Mouse (Mus musculus) sigmoid colon, adult 10 weeks (tissue): ENCODE results near the gene Oas1h. TPM values are rescaled to one million over a fixed set of nuclear protein-coding genes. Genes with fewer than 3 reads are reported as not detected.

ENCODE experiments used
- polyA plus RNA-seq: library from polyadenylated mRNA; stranded (reverse); fragments of 350-450 nt; fragmentation: Illumina TruSeq; extraction: RNeasy Lipid Tissue Mini Kit (QIAGEN cat#74804); gene quantifications from one replicate; pipeline ENCODE4 v1.2.3, GENCODE M21; 2014; ENCODE audit warnings: low read depth, low replicate concordance

Gene Oas1h
- not detected for polyA plus RNA-seq

DNA sequence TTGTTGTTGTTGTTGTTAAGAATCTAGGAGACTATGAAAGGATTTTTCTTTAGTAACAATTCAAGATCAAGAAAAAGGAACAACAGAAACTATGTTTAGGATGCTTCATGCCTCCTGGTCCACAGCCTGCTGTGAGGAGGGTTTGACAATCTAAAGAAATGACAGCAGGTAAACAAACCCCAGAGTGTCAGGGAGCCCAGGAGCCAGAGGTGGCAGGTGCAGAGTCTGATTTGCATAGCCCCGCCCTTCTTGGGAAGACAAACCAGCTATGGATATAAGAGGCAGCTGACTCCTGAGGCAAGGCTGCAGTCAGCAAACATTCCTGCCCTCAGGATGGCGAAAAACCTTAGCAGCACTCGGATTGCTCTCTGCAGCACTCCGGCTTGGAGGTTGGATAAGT is at the start of gene Oas1h:
Gene Oas1h (plus strand): TSS at position 301 of the 400 bp plus-strand sequence.

DNA sequence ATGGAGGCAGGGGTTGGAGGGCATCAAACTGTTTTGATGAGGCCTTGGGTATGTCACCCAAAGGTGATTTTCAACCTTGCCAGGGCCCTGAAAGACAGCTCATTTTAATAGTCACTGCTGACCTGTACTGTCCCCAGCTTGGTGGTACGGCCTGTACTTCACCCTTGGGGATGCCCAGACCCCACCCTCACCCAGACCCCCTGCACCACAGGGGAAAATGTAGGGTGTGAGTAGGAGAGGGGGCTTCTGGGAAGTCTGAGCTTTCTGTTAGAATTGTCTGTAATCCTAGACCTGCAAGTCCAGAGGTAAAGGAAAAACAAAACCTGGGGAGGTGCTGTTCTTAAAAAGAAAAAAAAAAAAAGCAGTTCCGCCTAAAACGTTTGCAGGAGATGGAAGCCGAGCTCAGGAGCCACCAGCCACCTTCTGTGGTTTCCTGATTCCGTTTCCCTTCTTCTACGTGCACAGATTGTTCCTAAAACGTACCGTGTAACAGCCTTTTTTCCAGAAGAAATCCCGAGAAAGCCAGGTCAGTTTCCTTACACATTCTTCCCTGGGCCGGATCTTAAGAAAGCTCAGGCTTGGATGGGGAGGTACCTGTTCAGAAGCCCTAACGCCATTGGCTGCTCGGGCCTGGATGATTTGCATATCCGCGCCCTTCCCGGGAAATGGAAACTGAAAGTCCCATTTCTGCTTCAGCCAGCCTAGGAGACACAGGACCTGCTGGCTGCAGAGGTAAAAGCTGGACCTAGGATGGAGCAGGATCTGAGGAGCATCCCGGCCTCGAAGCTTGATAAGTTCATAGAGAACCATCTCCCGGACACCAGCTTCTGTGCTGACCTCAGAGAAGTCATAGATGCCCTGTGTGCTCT is 49.0 kb upstream of the Oas1h start, which contains the start of gene Oas1c:
Gene Oas1c (minus strand): TSS at position 564 of the 869 bp plus-strand sequence.

DNA sequence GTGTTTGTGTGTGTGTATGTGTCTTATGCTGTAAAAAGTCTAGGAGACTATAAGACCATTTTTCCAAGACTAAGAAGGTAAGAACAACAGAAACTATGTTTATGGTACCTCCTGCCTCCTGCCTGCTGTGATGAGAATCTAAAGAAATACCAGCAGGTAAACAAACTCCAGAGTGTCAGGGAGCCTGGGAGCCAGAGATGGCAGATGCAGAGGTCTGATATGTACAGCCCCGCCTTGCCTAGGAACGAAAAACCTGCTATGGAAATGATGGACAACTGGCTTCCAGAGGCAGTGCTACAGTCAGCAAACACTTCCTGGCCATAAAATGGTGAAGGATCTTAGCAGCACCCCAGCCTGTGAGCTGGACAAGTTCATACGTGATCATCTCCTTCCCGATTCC is 14.2 kb upstream of the Oas1h start, which contains the start of gene Oas1f:
Gene Oas1f (plus strand): TSS at position 301 of the 400 bp plus-strand sequence.

DNA sequence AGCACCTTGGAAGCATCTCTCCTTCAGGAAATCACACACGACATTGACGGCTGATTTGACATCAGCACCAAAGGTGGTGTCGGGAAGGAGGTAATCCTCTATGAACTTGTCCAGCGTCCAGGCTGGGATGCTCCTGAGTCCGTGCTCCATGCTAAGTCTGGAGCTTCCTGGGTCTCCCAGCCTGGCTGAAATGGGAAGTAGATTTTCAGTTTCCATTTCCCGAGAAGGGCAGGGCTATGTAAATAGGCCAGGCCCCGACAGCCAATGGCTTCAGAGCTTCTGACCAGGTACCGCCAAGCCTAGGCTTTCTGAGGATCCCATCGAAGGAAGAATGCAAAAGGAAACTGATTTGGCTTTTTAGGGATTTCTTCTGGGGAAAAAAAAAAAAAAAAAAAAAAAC is 26.2 kb downstream of the Oas1h start, which contains the start of gene Oas1g:
Gene Oas1g (minus strand): TSS at position 201 of the 400 bp plus-strand sequence.

DNA sequence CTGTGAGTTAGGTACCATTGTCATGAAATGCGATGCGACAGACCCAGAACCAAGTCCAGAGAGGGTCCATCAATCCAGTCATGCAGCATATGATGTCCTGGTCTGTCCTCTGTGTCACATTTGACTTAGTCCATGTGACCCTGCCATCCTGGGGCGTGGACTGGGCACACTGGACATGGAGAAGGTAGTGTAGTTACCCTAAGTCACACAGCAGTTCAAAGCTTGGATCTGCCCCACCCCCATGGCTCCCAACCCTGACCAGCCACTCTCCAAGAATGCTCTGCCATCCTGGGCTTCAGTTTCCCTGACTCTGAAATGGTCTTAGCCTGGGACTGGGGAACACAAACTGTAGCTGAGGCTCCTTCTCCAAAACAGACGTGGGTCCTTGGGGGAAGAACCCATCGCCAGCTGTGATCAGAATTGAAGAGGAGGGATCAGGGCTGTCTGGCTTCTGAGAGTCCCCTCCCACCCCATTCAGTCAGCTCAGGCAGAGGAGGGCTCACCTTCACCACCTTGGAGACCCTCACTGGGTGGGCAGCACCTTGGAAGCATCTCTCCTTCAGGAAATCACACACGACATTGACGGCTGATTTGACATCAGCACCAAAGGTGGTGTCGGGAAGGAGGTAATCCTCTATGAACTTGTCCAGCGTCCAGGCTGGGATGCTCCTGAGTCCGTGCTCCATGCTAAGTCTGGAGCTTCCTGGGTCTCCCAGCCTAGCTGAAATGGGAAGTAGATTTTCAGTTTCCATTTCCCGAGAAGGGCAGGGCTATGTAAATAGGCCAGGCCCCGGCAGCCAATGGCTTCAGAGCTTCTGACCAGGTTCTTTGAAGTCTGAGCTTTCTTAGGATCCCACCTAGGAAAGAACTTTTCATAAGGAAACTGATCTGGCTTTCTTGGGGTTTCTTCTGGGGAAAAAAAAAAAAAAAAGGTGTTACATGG is 45.8 kb downstream of the Oas1h start, which contains the start of gene Oas1a:
Gene Oas1a (minus strand): TSS at position 731 of the 943 bp plus-strand sequence.

DNA sequence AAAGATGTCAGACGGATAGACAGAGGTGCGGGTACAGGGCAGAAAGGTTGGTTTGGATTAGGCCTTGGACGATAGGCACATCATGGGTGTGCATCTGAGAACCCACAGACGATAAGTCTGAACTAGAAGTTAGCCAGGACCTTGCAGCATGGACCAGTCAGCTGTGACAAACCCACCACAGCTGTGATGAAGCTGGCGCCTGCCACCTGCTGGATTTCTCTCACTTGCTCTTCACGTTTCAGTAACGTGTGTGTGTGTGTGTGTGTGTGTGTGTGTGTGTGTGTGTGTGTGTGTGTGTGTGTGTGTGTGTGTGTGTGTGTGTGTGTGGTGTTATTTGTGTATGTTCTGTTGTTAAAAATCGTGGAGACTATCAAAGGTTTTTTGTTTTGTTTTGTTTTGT is 53.0 kb downstream of the Oas1h start, which contains the start of gene Oas1d:
Gene Oas1d (plus strand): TSS at position 333 of the 400 bp plus-strand sequence.

Other genes starting within 250 kb of the Oas1h start
- not detected for gene Rita1, start 248.8 kb upstream of the Oas1h start, polyA plus RNA-seq
- gene Ddx54, start 248.7 kb upstream of the Oas1h start, polyA plus RNA-seq, result 0.73 TPM
- gene Cfap73, start 227.2 kb upstream of the Oas1h start, polyA plus RNA-seq, result not detected
- gene Rasal1, start 212.6 kb upstream of the Oas1h start, polyA plus RNA-seq, result not detected
- gene Dtx1, start 149.5 kb upstream of the Oas1h start, polyA plus RNA-seq, result not detected
- 2.9 TPM for gene Oas2, start 111.6 kb upstream of the Oas1h start, polyA plus RNA-seq
- gene Oas3, start 83.8 kb upstream of the Oas1h start, polyA plus RNA-seq, result 4.9 TPM
- not detected for gene Oas1e, start 65.9 kb upstream of the Oas1h start, polyA plus RNA-seq
- 2.3 TPM for gene Oas1c, start 48.9 kb upstream of the Oas1h start, polyA plus RNA-seq
- not detected for gene Oas1f, start 14.1 kb upstream of the Oas1h start, polyA plus RNA-seq
- gene Oas1g, start 26.2 kb downstream of the Oas1h start, polyA plus RNA-seq, result 17.7 TPM
- 8.9 TPM for gene Oas1a, start 46.1 kb downstream of the Oas1h start, polyA plus RNA-seq
- gene Oas1d, start 53.1 kb downstream of the Oas1h start, polyA plus RNA-seq, result not detected
- not detected for gene Rph3a, start 148.7 kb downstream of the Oas1h start, polyA plus RNA-seq